Mouse (Mus musculus) liver, embryonic 12.5 days (tissue): ENCODE results near the gene Abcc4. TPM values are rescaled to one million over a fixed set of nuclear protein-coding genes. Genes with fewer than 3 reads are reported as not detected.
"Not testable (repeated sequence)": the region's sequence is repeated elsewhere in the genome, so short reads cannot be mapped to it uniquely, and the experiment has no call there.

ENCODE experiments used
- ATAC-seq: fragments of 200-750 bp; cut with Nextera tagmentation; 2 replicates; pipeline ENCODE4 v1.8.0; 2017; ENCODE audit warnings: moderate number of reproducible peaks, mild to moderate bottlenecking, moderate library complexity
- H3K27ac ChIP-seq: fragments of 300-500 bp; sonication (generic); 2 replicates; pipeline ENCODE4 v1.5.1; 2016; ENCODE audit warnings: mild to moderate bottlenecking
- H3K27me3 ChIP-seq: fragments of 300-500 bp; sonication (generic); replicated peaks from 2 replicates; pipeline ENCODE4 v1.6.1; 2016; ENCODE audit warnings: mild to moderate bottlenecking, moderate library complexity
- H3K36me3 ChIP-seq: fragments of 300-500 bp; sonication (generic); 2 replicates; pipeline ENCODE4 v1.6.1; 2016; ENCODE audit warnings: mild to moderate bottlenecking, moderate library complexity
- H3K4me1 ChIP-seq: fragments of 300-500 bp; sonication (generic); 2 replicates; pipeline ENCODE4 v1.6.1; 2016
- H3K4me2 ChIP-seq: fragments of 300-500 bp; sonication (generic); 2 replicates; pipeline ENCODE4 v1.6.1; 2016; ENCODE audit warnings: mild to moderate bottlenecking, moderate library complexity
- H3K4me3 ChIP-seq: fragments of 300-500 bp; sonication (generic); 2 replicates; pipeline ENCODE4 v1.5.1; 2016; ENCODE audit warnings: mild to moderate bottlenecking, moderate library complexity
- H3K9ac ChIP-seq: fragments of 300-500 bp; sonication (generic); 2 replicates; pipeline ENCODE4 v1.6.1; 2016; ENCODE audit warnings: mild to moderate bottlenecking, moderate library complexity
- H3K9me3 ChIP-seq: fragments of 300-500 bp; sonication (generic); replicated peaks from 2 replicates; pipeline ENCODE4 v1.6.1; 2016; ENCODE audit warnings: mild to moderate bottlenecking, moderate library complexity
- WGBS: fragments of 180-500 bp; shearing (Covaris S2); methylation state at CpG from one replicate; pipeline ENCODE4 v1.1.7; 2016; ENCODE audit not compliant: insufficient replicate concordance; 5-methylcytosine and 5-hydroxymethylcytosine counted together
- polyA plus RNA-seq: library from polyadenylated mRNA; unstranded; fragments of >200 nt; fragmentation: Nextera tagmentation; extraction: Ambion mirVana; gene quantifications from 2 replicates; pipeline ENCODE4 v1.2.1, GENCODE M21; 2016

Abcc4 gene
- polyA plus RNA-seq, 1 experiment from 2014 or later, result 3.0 TPM

- ATAC-seq, result 0 out of 2 replicates have a peak, but pooled peaks have one; percentile 6
- H3K27ac ChIP-seq, result no peak overlapping the region
- H3K4me3 ChIP-seq, result no peak overlapping the region
- no peak overlapping the region for H3K9ac ChIP-seq
- H3K4me2 ChIP-seq, result no peak overlapping the region
- 69% methylated on average over 6 of the region's 6 CpGs for WGBS
- no peaks in the 10 kb centered on the region for H3K36me3 ChIP-seq
- peaks cover 19% of the 10 kb centered on the region for H3K4me1 ChIP-seq
- no peaks in the 10 kb centered on the region for H3K9me3 ChIP-seq
- no peaks in the 10 kb centered on the region for H3K27me3 ChIP-seq
Observed at GRCm38 (mm10) chr14:118673501-118673900, 32.5 kb downstream of the Abcc4 start.

GRCm38 (mm10) chr14:118672931-118673330, 33.1 kb downstream of the Abcc4 start:
- H3K36me3 ChIP-seq, H3K9me3 ChIP-seq, H3K27me3 ChIP-seq, H3K4me3 ChIP-seq, ATAC-seq, H3K4me2 ChIP-seq, H3K9ac ChIP-seq, H3K27ac ChIP-seq: not testable (repeated sequence)
- peaks cover 19% of the 10 kb centered on the region for H3K4me1 ChIP-seq
- WGBS, result 88% methylated on average over 6 of the region's 6 CpGs

GRCm38 (mm10) chr14:118667499-118667898, 38.5 kb downstream of the Abcc4 start:
- peaks cover 31% of the 10 kb centered on the region for H3K4me1 ChIP-seq
- H3K27ac ChIP-seq, result no peak overlapping the region
- no peak overlapping the region for H3K4me3 ChIP-seq
- no peak overlapping the region for H3K9ac ChIP-seq
- no peaks in the 10 kb centered on the region for H3K9me3 ChIP-seq
- 80% methylated on average over 6 of the region's 6 CpGs for WGBS
- ATAC-seq, result peak; percentile 17; the same call in 1 of the 2 replicates
- H3K27me3 ChIP-seq, result no peaks in the 10 kb centered on the region
- H3K36me3 ChIP-seq, result no peaks in the 10 kb centered on the region
- no peak overlapping the region for H3K4me2 ChIP-seq

- Histone ChIP-seq H3K27ac (no peak overlapping the region), H3K4me2 (0 out of 2 replicates have a peak overlapping the region, but pooled peaks have one; percentile 10), H3K4me3 (no peak overlapping the region), H3K36me3 (no peaks in the 10 kb centered on the region), H3K27me3 (no peaks in the 10 kb centered on the region), H3K4me1 (peaks cover 41% of the 10 kb centered on the region), H3K9ac (no peak overlapping the region), H3K9me3 (no peaks in the 10 kb centered on the region)
- 45% methylated on average over 7 of the region's 7 CpGs for WGBS
- 0 out of 2 replicates have a peak, but pooled peaks have one; percentile 28 for ATAC-seq
Observed at GRCm38 (mm10) chr14:118664661-118665060, 41.4 kb downstream of the Abcc4 start.

- Histone ChIP-seq H3K9me3 (no peaks in the 10 kb centered on the region), H3K9ac (no peak overlapping the region), H3K4me1 (peaks cover 58% of the 10 kb centered on the region), H3K27ac (no peak overlapping the region), H3K36me3 (no peaks in the 10 kb centered on the region), H3K27me3 (no peaks in the 10 kb centered on the region), H3K4me2 (no peak overlapping the region), H3K4me3 (no peak overlapping the region)
- WGBS, result 72% methylated on average over 18 of the region's 18 CpGs
- ATAC-seq, result no peak
Observed at GRCm38 (mm10) chr14:118662625-118663276, 43.3 kb downstream of the Abcc4 start.

- no peak overlapping the region for H3K4me3 ChIP-seq
- ATAC-seq, result no peak
- H3K4me1 ChIP-seq, result peaks cover 64% of the 10 kb centered on the region
- no peaks in the 10 kb centered on the region for H3K36me3 ChIP-seq
- H3K9ac ChIP-seq, result no peak overlapping the region
- no peaks in the 10 kb centered on the region for H3K9me3 ChIP-seq
- no peak overlapping the region for H3K4me2 ChIP-seq
- 71% methylated on average over 10 of the region's 10 CpGs for WGBS
- no peak overlapping the region for H3K27ac ChIP-seq
- no peaks in the 10 kb centered on the region for H3K27me3 ChIP-seq
Observed at GRCm38 (mm10) chr14:118662124-118662523, 43.9 kb downstream of the Abcc4 start.

GRCm38 (mm10) chr14:118659230-118659629, 46.8 kb downstream of the Abcc4 start:
- Histone ChIP-seq H3K36me3 (no peaks in the 10 kb centered on the region), H3K27ac (no peak overlapping the region), H3K9ac (no peak overlapping the region), H3K4me2 (no peak overlapping the region), H3K27me3 (no peaks in the 10 kb centered on the region), H3K4me1 (peaks cover 67% of the 10 kb centered on the region), H3K9me3 (no peaks in the 10 kb centered on the region), H3K4me3 (no peak overlapping the region)
- ATAC-seq, result no peak

- Histone ChIP-seq H3K9me3 (no peaks in the 10 kb centered on the region), H3K4me2 (0 out of 2 replicates have a peak overlapping the region, but pooled peaks have one; percentile 4), H3K4me1 (peaks cover 57% of the 10 kb centered on the region), H3K36me3 (no peaks in the 10 kb centered on the region), H3K9ac (no peak overlapping the region), H3K27me3 (no peaks in the 10 kb centered on the region), H3K4me3 (no peak overlapping the region), H3K27ac (0 out of 2 replicates have a peak overlapping the region, but pooled peaks have one; percentile 74)
- WGBS, result 56% methylated on average over 8 of the region's 8 CpGs
- ATAC-seq, result no peak
Observed at GRCm38 (mm10) chr14:118658328-118658692, 47.7 kb downstream of the Abcc4 start.

- ATAC-seq, result no peak
- no peaks in the 10 kb centered on the region for H3K36me3 ChIP-seq
- peak overlapping the region; percentile 74 for H3K27ac ChIP-seq
- H3K4me3 ChIP-seq, result no peak overlapping the region
- no peak overlapping the region; the same call in 1 of the 2 replicates for H3K9ac ChIP-seq
- no peaks in the 10 kb centered on the region for H3K9me3 ChIP-seq
- peaks cover 52% of the 10 kb centered on the region for H3K4me1 ChIP-seq
- H3K4me2 ChIP-seq, result peak overlapping the region; percentile 28
- 49% methylated on average over 20 of the region's 20 CpGs for WGBS
- no peaks in the 10 kb centered on the region for H3K27me3 ChIP-seq
Observed at GRCm38 (mm10) chr14:118657673-118658327, 48.2 kb downstream of the Abcc4 start.

GRCm38 (mm10) chr14:118657206-118657605, 48.8 kb downstream of the Abcc4 start:
- Histone ChIP-seq H3K4me2 (peak overlapping the region; percentile 28), H3K27ac (peak overlapping the region; percentile 74), H3K36me3 (no peaks in the 10 kb centered on the region), H3K9ac (no peak overlapping the region; the same call in 1 of the 2 replicates), H3K9me3 (no peaks in the 10 kb centered on the region), H3K27me3 (no peaks in the 10 kb centered on the region), H3K4me3 (no peak overlapping the region), H3K4me1 (peaks cover 49% of the 10 kb centered on the region)
- ATAC-seq, result peak; percentile 71
- 14% methylated on average over 4 of the region's 4 CpGs for WGBS

GRCm38 (mm10) chr14:118656036-118656435, 50.0 kb downstream of the Abcc4 start:
- H3K4me1 ChIP-seq, result peaks cover 49% of the 10 kb centered on the region
- WGBS, result 65% methylated on average over 7 of the region's 7 CpGs

GRCm38 (mm10) chr14:118654903-118655302, 51.1 kb downstream of the Abcc4 start:
- WGBS, result 17% methylated on average over 1 of the region's 2 CpGs
- no peak overlapping the region for H3K9ac ChIP-seq
- peaks cover 48% of the 10 kb centered on the region for H3K4me1 ChIP-seq
- no peak overlapping the region for H3K27ac ChIP-seq
- no peak overlapping the region for H3K4me3 ChIP-seq
- no peaks in the 10 kb centered on the region for H3K9me3 ChIP-seq
- no peaks in the 10 kb centered on the region for H3K27me3 ChIP-seq
- H3K36me3 ChIP-seq, result no peaks in the 10 kb centered on the region
- no peak overlapping the region for H3K4me2 ChIP-seq
- ATAC-seq, result no peak

More at GRCm38 (mm10) chr14:118656036-118656435, 50.0 kb downstream of the Abcc4 start:
- no peak overlapping the region for H3K27ac ChIP-seq
- no peaks in the 10 kb centered on the region for H3K27me3 ChIP-seq
- no peak for ATAC-seq
- H3K4me2 ChIP-seq, result no peak overlapping the region
- no peaks in the 10 kb centered on the region for H3K36me3 ChIP-seq
- no peaks in the 10 kb centered on the region for H3K9me3 ChIP-seq
- no peak overlapping the region for H3K4me3 ChIP-seq
- H3K9ac ChIP-seq, result no peak overlapping the region
